In the genomic region with DNA sequence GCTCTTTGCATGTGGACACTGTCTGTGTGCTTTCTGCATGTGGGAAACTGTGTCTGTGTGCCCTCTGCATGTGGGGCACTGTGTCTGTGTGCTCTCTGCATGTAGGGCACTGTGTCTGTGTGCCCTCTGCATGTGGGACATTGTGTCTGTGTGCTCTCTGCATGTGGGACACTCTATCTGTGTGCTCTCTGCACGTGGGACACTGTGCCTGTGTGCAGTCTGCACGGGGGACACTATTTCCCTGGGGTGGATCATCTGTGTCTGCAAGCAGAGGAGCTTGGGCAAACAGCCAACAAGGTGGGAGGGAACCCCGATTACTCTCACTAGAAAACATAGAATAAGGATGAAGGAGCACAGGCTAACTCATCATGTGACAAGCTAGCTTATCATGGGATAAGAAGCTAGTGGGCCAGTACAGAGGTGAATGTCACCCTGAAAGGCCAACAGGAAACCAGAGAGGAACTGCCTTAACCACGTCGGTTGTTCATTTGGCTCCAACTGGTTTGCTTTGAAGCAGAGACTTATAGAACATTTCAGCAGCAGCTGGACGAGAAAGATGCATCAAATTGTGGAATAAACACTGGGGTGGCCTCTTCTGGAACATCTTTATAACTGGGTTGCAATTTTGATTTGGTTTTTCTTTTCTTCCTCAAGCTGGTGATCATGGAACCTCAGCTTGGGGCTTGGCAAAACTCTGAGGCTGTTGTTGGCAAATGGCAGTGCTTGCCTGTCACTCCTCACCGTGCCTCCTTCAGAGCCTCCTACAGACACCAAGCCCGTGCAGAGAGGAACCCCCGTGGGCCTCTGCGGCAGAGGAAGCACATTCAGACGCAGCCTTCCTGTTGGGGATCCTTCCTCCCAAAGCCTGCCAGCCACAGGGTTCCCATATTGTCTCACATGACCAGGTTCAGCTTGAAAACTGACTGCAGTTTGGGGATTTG, we compare ENCODE assay signal across 8 mouse cellular contexts. TPM values are rescaled to one million over a fixed set of nuclear protein-coding genes. Genes with fewer than 3 reads are reported as not detected.
DNase-seq lines count a peak whose midpoint lies in the region; ATAC-seq lines count a peak whose summit lies in the region.

No protein-coding gene starts in this region.

- no peaks in the 10 kb centered on the region for H3K36me3 ChIP-seq in hindbrain, embryonic 13.5 days
- H3K36me3 ChIP-seq in hindbrain, embryonic 11.5 days (ENCODE audit: control insufficient read depth, insufficient read depth, low read length): no peaks in the 10 kb centered on the region
- H3K36me3 ChIP-seq in limb, embryonic 12.5 days: no peaks in the 10 kb centered on the region
- no peaks in the 10 kb centered on the region for H3K36me3 ChIP-seq in neural tube, embryonic 15.5 days

- ATAC-seq in hindbrain, embryonic 13.5 days (ENCODE audit: low FRiP score): no peak
- no peak for ATAC-seq in hindbrain, embryonic 11.5 days (ENCODE audit: low FRiP score)
- no peak for ATAC-seq in limb, embryonic 12.5 days (ENCODE audit: insufficient number of reproducible peaks, insufficient read depth, low FRiP score, low TSS enrichment, low read depth)
- ATAC-seq in neural tube, embryonic 15.5 days (ENCODE audit: low FRiP score): peak; percentile 41

- H3K9me3 ChIP-seq in hindbrain, embryonic 13.5 days: no peaks in the 10 kb centered on the region
- no peaks in the 10 kb centered on the region for H3K9me3 ChIP-seq in hindbrain, embryonic 11.5 days (ENCODE audit: control insufficient read depth, low read length)
- no peaks in the 10 kb centered on the region for H3K9me3 ChIP-seq in limb, embryonic 12.5 days
- no peaks in the 10 kb centered on the region for H3K9me3 ChIP-seq in neural tube, embryonic 15.5 days (replicated peaks)

- 0 out of 2 replicates have a peak overlapping the region, but pooled peaks have one; percentile 30 for H3K27ac ChIP-seq in hindbrain, embryonic 13.5 days
- H3K27ac ChIP-seq in hindbrain, embryonic 11.5 days (ENCODE audit: low read depth, low read length): no peak overlapping the region
- H3K27ac ChIP-seq in limb, embryonic 12.5 days: peak overlapping the region; percentile 67; the same call in 1 of the 2 replicates
- H3K27ac ChIP-seq in neural tube, embryonic 15.5 days (replicated peaks): peak overlapping the region; percentile 37; the same call in 1 of the 2 replicates

- no peak overlapping the region for H3K4me2 ChIP-seq in hindbrain, embryonic 13.5 days
- H3K4me2 ChIP-seq in hindbrain, embryonic 11.5 days (replicated peaks; ENCODE audit: low read depth, low read length): no peak overlapping the region
- no peak overlapping the region for H3K4me2 ChIP-seq in limb, embryonic 12.5 days
- 0 out of 2 replicates have a peak overlapping the region, but pooled peaks have one; percentile 3 for H3K4me2 ChIP-seq in neural tube, embryonic 15.5 days

- peaks cover 12% of the 10 kb centered on the region for H3K4me1 ChIP-seq in hindbrain, embryonic 13.5 days (replicated peaks)
- 0 out of 2 replicates have a peak, but pooled peaks cover 2% of the 10 kb centered on the region for H3K4me1 ChIP-seq in hindbrain, embryonic 11.5 days (replicated peaks; ENCODE audit: control insufficient read depth, insufficient read depth, low read length)
- H3K4me1 ChIP-seq in limb, embryonic 12.5 days (replicated peaks): peaks cover 24% of the 10 kb centered on the region
- peaks cover 17% of the 10 kb centered on the region for H3K4me1 ChIP-seq in neural tube, embryonic 15.5 days

- H3K27me3 ChIP-seq in hindbrain, embryonic 13.5 days: no peaks in the 10 kb centered on the region
- H3K27me3 ChIP-seq in hindbrain, embryonic 11.5 days (ENCODE audit: control insufficient read depth, insufficient read depth, low read length): no peaks in the 10 kb centered on the region
- H3K27me3 ChIP-seq in limb, embryonic 12.5 days: no peaks in the 10 kb centered on the region
- H3K27me3 ChIP-seq in neural tube, embryonic 15.5 days (replicated peaks): no peaks in the 10 kb centered on the region

- H3K9ac ChIP-seq in hindbrain, embryonic 13.5 days: no peak overlapping the region
- H3K9ac ChIP-seq in hindbrain, embryonic 11.5 days (ENCODE audit: low read depth, low read length): no peak overlapping the region
- H3K9ac ChIP-seq in limb, embryonic 12.5 days (replicated peaks): no peak overlapping the region
- no peak overlapping the region for H3K9ac ChIP-seq in neural tube, embryonic 15.5 days (replicated peaks)

- DNase-seq in hindbrain, embryonic 11.5 days (ENCODE audit: low spot score): no peak
- DNase-seq in MEL-GATA-1-ER (ENCODE audit: extremely low read depth, low read depth): peak; percentile 38
- DNase-seq in frontal cortex, postnatal 10 days (ENCODE audit: low spot score in 2 of 2): peak; percentile 34 to 61
- no peak for DNase-seq in embryo, embryonic 10.5 days (ENCODE audit: low spot score)
- no peak for DNase-seq in cerebellum, adult 9-10 months

- WGBS in hindbrain, embryonic 13.5 days: 46% methylated on average over 11 of the region's 11 CpGs
- WGBS in hindbrain, embryonic 11.5 days: 51% methylated on average over 11 of the region's 11 CpGs
- WGBS in limb, embryonic 12.5 days: 49% methylated on average over 11 of the region's 11 CpGs
- WGBS in neural tube, embryonic 15.5 days: 41% methylated on average over 11 of the region's 11 CpGs

- H3K4me3 ChIP-seq in hindbrain, embryonic 13.5 days: no peak overlapping the region
- H3K4me3 ChIP-seq in hindbrain, embryonic 11.5 days (ENCODE audit: low read depth, low read length): no peak overlapping the region
- no peak overlapping the region for H3K4me3 ChIP-seq in limb, embryonic 12.5 days (replicated peaks)
- no peak overlapping the region for H3K4me3 ChIP-seq in neural tube, embryonic 15.5 days (replicated peaks)

RNA-seq across cellular contexts. Expression of gene Otulinl, which starts 20.9 kb away (rescaled TPM):
- polyA plus RNA-seq in hindbrain, embryonic 13.5 days (2015; fragmentation: Nextera tagmentation; extraction: Ambion mirVana): 10.3 and 14.3 TPM in 2 replicates
- polyA plus RNA-seq in hindbrain, embryonic 11.5 days (2014; fragmentation: Nextera tagmentation; extraction: Ambion mirVana): 6.9 and 9.7 TPM in 2 replicates
- 12.5 and 16.0 TPM in 2 replicates for polyA plus RNA-seq in limb, embryonic 12.5 days (2016; fragmentation: Nextera tagmentation; extraction: Ambion mirVana)
- polyA plus RNA-seq in neural tube, embryonic 15.5 days (2015; fragmentation: Nextera tagmentation; extraction: Ambion mirVana): 16.2 and 18.9 TPM in 2 replicates

Comparison
In these comparisons a context has a peak if more than half of its experiments do, and no peak if none do; other contexts are left out.
1. DNase-seq: peak in MEL-GATA-1-ER (single experiment) and frontal cortex, postnatal 10 days (2 of 2); none in hindbrain, embryonic 11.5 days (single experiment), embryo, embryonic 10.5 days (single experiment) and cerebellum, adult 9-10 months (single experiment).